Mouse (Mus musculus) embryonic facial prominence, embryonic 15.5 days (tissue): ENCODE results near the gene Ddit4. TPM values are rescaled to one million over a fixed set of nuclear protein-coding genes. Genes with fewer than 3 reads are reported as not detected.

Source experiments
- ATAC-seq: fragments of 200-750 bp; cut with Nextera tagmentation; 2 replicates; pipeline ENCODE4 v1.8.0; 2017; ENCODE audit warnings: low read depth, moderate TSS enrichment; ENCODE audit not compliant: insufficient number of reproducible peaks, low FRiP score, low TSS enrichment
- H3K27ac ChIP-seq: fragments of 300-500 bp; sonication (generic); replicated peaks from 2 replicates; pipeline ENCODE4 v1.5.1; 2015; ENCODE audit warnings: mild to moderate bottlenecking, inconsistent platforms
- H3K27me3 ChIP-seq: fragments of 300-500 bp; sonication (generic); 2 replicates; pipeline ENCODE4 v1.6.1; 2015; ENCODE audit warnings: inconsistent platforms
- H3K36me3 ChIP-seq: fragments of 300-500 bp; sonication (generic); 2 replicates; pipeline ENCODE4 v1.6.1; 2015; ENCODE audit warnings: mild to moderate bottlenecking, inconsistent platforms
- H3K4me1 ChIP-seq: fragments of 300-500 bp; sonication (generic); 2 replicates; pipeline ENCODE4 v1.6.1; 2015; ENCODE audit warnings: inconsistent platforms
- H3K4me2 ChIP-seq: fragments of 300-500 bp; sonication (generic); replicated peaks from 2 replicates; pipeline ENCODE4 v1.6.1; 2015; ENCODE audit warnings: mild to moderate bottlenecking, inconsistent platforms
- H3K4me3 ChIP-seq: fragments of 300-500 bp; sonication (generic); replicated peaks from 2 replicates; pipeline ENCODE4 v1.5.1; 2015; ENCODE audit warnings: mild to moderate bottlenecking, inconsistent platforms
- H3K9ac ChIP-seq: fragments of 300-500 bp; sonication (generic); 2 replicates; pipeline ENCODE4 v1.6.1; 2015; ENCODE audit warnings: inconsistent platforms
- H3K9me3 ChIP-seq: fragments of 300-500 bp; sonication (generic); replicated peaks from 2 replicates; pipeline ENCODE4 v1.6.1; 2016; ENCODE audit warnings: inconsistent platforms
- WGBS: fragments of 180-500 bp; shearing (Covaris S2); methylation state at CpG from one replicate; pipeline ENCODE4 v1.1.7; 2015; 5-methylcytosine and 5-hydroxymethylcytosine counted together
- polyA plus RNA-seq: library from polyadenylated mRNA; unstranded; fragments of >200 nt; fragmentation: Nextera tagmentation; extraction: Ambion mirVana; gene quantifications from 2 replicates; pipeline ENCODE4 v1.2.1, GENCODE M21; 2015

Gene Ddit4
- polyA plus RNA-seq, 1 experiment from 2014 or later, result 89.1 TPM

DNA sequence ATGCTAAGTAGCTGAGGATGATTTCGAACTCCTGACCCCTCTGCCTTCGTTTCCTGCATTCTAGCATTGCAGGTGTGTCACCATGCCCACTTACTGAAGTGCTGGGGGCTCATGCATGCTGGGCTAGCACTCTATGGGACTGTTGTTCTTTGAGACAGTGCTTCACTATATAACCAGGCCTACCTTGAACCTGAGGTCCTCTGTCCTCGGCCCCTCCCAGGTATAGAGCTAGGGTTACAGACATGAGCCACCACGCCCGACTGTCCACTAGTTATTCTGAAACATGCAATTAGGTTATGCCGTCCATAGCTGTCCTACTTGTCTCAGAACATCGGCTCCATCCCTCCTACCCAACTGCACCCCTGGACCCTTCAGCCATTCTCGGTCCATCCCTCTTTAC is 20.2 kb upstream of the Ddit4 start:
- H3K9me3 ChIP-seq, result no peaks in the 10 kb centered on the region
- H3K27me3 ChIP-seq, result no peaks in the 10 kb centered on the region
- peaks cover 46% of the 10 kb centered on the region for H3K4me1 ChIP-seq
- ATAC-seq, result no peak
- no peak overlapping the region for H3K27ac ChIP-seq
- H3K36me3 ChIP-seq, result no peaks in the 10 kb centered on the region
- H3K4me3 ChIP-seq, result no peak overlapping the region
- H3K4me2 ChIP-seq, result no peak overlapping the region
- H3K9ac ChIP-seq, result no peak overlapping the region
- WGBS, result 84% methylated on average over 8 of the region's 8 CpGs

DNA sequence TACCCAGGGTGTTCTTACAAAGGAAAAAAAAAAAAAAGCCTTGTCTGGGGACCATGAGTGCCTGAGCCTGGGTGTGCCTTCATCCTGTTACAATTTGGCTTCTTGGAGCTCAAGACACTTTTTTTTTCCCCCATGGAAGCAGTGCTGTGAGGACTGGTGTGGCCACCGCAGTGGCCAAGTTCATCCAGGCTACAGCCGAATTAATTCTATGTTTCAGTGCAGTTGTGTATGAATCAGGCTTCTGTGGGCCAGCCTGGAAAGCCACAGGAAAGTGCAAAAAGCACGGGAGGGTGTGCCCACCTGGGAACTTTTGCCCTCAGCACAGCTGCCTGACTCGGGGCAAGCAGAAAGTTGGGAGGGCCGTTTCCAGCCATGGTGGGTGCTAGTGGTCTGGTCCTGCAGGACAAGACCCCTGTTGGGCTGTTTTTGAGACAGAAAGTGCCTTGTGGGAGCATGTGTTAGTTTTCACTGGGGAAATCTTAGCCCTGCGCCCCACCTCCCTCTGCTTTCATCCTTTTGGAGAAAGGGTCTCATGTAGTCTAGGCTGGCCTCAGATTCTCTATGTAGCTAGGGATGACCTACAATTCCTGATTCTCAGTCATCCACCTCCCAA is 18.9 kb upstream of the Ddit4 start:
- Histone ChIP-seq H3K4me1 (peaks cover 56% of the 10 kb centered on the region), H3K4me2 (peak overlapping the region; percentile 72), H3K4me3 (peak overlapping the region; percentile 47), H3K27ac (peak overlapping the region; percentile 91), H3K9ac (no peak overlapping the region; the same call in 1 of the 2 replicates), H3K9me3 (no peaks in the 10 kb centered on the region), H3K36me3 (no peaks in the 10 kb centered on the region), H3K27me3 (no peaks in the 10 kb centered on the region)
- WGBS, result 15% methylated on average over 6 of the region's 6 CpGs
- no peak for ATAC-seq

DNA sequence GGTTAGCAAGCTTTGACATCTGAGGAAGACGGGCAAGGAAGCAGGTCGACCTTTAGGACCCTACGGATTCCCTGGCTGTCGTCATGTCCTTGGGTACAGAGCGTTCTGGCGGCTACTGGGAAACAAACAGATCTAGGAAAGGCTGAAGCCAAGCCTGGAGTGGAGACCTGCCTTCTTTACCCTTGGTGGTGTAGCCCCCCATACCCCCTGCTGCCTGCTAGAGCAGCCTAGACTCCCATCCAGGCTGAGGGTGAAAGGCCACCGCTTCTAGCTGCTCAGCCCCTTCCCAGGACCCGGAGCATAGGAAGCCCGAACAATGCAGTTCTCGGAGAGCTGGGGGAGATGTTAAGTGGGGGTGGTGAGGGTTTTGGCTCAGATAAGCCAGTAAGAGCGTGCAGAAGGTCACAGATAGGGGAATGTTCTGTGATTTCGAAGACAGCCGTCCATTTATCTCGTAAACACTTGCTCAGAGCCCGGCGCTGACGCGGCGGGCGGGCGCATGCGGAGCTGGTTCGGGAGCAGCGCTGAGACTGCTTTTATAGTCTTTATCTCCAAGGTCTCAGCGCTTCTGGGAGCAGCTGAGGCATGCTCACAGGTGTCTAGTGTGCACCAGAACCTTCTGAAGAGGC is 18.3 kb upstream of the Ddit4 start:
- WGBS, result 2% methylated on average over 25 of the region's 25 CpGs
- ATAC-seq, result 0 out of 2 replicates have a peak, but pooled peaks have one; percentile 10
- Histone ChIP-seq H3K27me3 (no peaks in the 10 kb centered on the region), H3K9me3 (no peaks in the 10 kb centered on the region), H3K9ac (peak overlapping the region; percentile 78), H3K36me3 (no peaks in the 10 kb centered on the region), H3K4me1 (peaks cover 57% of the 10 kb centered on the region), H3K4me2 (peak overlapping the region; percentile 72), H3K27ac (peak overlapping the region; percentile 91), H3K4me3 (peak overlapping the region; percentile 47)

DNA sequence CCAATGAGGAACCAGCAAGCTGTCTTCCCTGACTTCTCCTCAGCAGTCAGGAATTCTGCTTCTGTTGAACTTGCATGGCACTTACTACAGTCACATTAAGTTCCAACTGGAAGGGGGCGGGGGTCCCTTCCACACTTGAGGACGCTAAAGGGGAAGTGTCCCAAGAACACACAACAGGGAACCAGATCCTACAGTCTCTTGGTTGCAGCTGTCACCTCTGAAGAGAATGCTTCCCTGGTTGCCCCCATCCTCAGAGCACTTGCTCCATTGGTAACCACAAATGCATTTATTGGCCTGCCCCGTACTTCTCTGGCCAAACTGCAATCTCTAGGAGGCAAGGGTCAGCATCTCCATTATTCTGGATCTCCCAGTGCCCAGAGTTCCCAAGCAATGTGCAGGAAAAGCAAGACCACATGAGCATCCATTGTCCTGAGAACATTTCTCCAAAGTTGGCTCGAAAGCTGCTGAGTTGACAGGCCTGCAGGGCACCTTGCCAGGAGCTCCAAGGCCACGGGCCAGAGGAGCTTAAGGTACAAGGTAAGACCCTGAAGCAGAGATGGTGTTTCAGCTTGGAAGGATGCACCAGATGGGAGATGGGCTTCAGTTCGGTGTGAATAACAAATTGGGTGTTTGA is 15.8 kb upstream of the Ddit4 start:
- no peaks in the 10 kb centered on the region for H3K9me3 ChIP-seq
- H3K27ac ChIP-seq, result peak overlapping the region; percentile 96; the same call in 1 of the 2 replicates
- peaks cover 52% of the 10 kb centered on the region for H3K4me1 ChIP-seq

DNA sequence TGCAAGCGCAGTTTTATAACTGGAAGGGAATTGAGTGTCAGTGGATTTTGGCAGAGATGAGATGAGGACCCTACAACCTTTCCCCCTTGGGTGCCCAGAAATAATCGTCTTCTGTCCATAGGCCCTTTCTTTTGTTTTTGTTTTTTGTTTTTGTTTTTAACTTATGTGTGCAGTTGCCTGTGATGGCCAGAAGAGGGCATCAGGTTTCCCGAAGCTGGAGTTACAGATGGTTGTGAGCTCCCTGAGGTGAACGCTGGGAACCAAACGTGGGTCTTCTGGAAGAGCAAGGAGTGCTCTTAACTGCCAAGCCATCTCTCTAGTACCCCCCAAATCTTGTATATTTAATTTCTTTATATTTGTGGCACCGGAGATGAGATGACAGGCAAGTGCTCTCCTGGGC is 15.1 kb upstream of the Ddit4 start:
- H3K9ac ChIP-seq, result no peak overlapping the region
- no peaks in the 10 kb centered on the region for H3K36me3 ChIP-seq
- H3K27me3 ChIP-seq, result no peaks in the 10 kb centered on the region
- H3K4me1 ChIP-seq, result peaks cover 52% of the 10 kb centered on the region
- no peak for ATAC-seq
- H3K4me3 ChIP-seq, result no peak overlapping the region
- H3K4me2 ChIP-seq, result no peak overlapping the region
- WGBS, result 89% methylated on average over 6 of the region's 6 CpGs
- peak overlapping the region; percentile 96 for H3K27ac ChIP-seq
- no peaks in the 10 kb centered on the region for H3K9me3 ChIP-seq

More for the DNA sequence above, 15.8 kb upstream of the Ddit4 start:
- Histone ChIP-seq H3K4me3 (no peak overlapping the region), H3K4me2 (no peak overlapping the region), H3K27me3 (no peaks in the 10 kb centered on the region), H3K9ac (no peak overlapping the region), H3K36me3 (no peaks in the 10 kb centered on the region)
- 74% methylated on average over 6 of the region's 6 CpGs for WGBS
- no peak for ATAC-seq

DNA sequence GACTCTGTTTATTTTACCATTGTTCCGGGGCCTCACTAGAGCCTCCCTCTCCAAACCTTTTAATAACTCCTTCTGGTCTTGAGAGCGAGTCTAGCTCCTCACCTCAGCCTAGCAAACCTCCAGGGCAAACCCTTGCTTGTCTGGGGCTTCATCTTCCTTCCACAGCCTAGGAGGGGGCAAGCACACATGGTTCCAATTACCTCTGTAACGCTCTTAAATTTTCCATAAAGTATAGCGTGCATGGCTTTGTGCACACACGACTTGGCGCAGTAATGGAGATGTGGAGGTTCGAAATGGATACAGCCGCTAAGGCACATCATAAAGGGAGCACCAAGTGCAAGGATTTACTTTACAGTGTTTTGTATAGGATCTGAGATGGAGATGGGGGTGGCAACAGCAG is 14.2 kb upstream of the Ddit4 start:
- H3K36me3 ChIP-seq, result no peaks in the 10 kb centered on the region
- WGBS, result 19% methylated on average over 8 of the region's 8 CpGs
- H3K4me2 ChIP-seq, result 0 out of 2 replicates have a peak overlapping the region, but pooled peaks have one; percentile 10
- H3K9ac ChIP-seq, result no peak overlapping the region
- H3K4me1 ChIP-seq, result peaks cover 49% of the 10 kb centered on the region
- H3K9me3 ChIP-seq, result no peaks in the 10 kb centered on the region
- H3K27me3 ChIP-seq, result no peaks in the 10 kb centered on the region
- no peak overlapping the region for H3K4me3 ChIP-seq
- peak overlapping the region; percentile 96 for H3K27ac ChIP-seq
- ATAC-seq, result peak; percentile 75

DNA sequence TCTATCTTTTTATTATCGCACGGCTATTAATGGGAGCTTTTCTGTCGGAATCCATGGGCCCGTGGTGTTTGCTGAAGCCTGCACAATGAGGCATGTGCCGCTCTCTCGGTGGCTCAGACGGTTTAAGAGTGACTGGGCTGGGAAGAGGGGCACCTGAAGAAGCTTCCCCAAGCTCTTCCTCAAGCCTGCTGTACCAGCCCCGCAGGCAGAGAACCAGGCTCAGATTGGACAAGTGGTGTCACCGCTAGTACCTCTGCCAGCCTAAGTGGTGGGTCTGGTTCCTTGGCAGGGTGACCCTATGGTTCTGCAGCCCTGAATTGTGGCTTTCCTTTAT is 13.7 kb upstream of the Ddit4 start:
- 25% methylated on average over 9 of the region's 9 CpGs for WGBS
- no peaks in the 10 kb centered on the region for H3K36me3 ChIP-seq
- no peaks in the 10 kb centered on the region for H3K27me3 ChIP-seq
- peaks cover 44% of the 10 kb centered on the region for H3K4me1 ChIP-seq
- H3K9me3 ChIP-seq, result no peaks in the 10 kb centered on the region
- peak overlapping the region; percentile 96 for H3K27ac ChIP-seq
- H3K4me3 ChIP-seq, result no peak overlapping the region
- H3K9ac ChIP-seq, result no peak overlapping the region
- ATAC-seq, result peak; percentile 31
- peak overlapping the region; percentile 35 for H3K4me2 ChIP-seq

DNA sequence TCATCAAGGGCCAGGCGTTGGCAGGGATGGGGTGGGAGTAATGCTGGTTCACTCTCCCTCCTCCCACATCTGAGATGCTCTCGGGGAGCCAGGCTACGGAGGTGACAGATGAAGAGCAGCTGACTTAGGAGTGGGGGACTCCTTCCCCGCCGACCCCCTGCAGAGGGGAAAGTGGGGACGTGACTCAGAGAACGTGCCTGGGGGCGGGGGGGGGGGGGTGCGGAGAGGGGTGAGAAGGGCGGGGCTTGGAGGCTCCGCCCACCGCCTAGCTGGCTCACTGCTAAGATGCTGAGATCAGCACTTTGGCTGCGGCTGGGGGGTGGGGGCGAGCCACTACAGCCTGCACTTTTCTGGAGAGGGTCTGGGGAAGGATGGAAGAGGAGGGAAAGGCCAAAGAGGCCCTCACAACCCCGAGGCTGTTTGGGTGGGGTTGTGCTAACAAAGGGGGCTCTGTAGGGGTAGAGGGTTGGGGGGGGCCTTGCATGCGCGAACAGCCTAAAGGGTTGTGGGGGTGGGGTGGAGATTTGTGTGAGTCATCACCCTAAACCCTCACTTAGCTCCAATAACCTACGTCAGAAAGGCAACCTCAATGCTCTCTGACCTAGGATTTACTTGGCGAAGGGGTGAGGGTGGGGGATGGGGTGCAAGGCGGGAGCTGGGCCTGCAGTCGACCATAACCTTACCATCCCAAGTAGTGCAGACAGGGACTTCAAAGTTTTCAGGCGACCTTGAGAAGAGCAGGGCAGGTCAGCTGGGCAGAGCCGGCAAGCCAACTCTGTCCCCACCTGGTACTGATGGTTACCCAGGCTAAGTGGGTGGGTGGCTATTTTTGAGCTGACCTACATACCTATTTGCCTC is 13.1 kb upstream of the Ddit4 start:
- Histone ChIP-seq H3K9me3 (no peaks in the 10 kb centered on the region), H3K9ac (no peak overlapping the region), H3K27me3 (no peaks in the 10 kb centered on the region), H3K4me3 (peak overlapping the region; percentile 15; the same call in 1 of the 2 replicates), H3K36me3 (no peaks in the 10 kb centered on the region), H3K27ac (peak overlapping the region; percentile 96), H3K4me2 (peak overlapping the region; percentile 35), H3K4me1 (peaks cover 39% of the 10 kb centered on the region)
- 3% methylated on average over 18 of the region's 23 CpGs for whole genome bisulfite sequencing
- ATAC-seq, result peak; percentile 80

DNA sequence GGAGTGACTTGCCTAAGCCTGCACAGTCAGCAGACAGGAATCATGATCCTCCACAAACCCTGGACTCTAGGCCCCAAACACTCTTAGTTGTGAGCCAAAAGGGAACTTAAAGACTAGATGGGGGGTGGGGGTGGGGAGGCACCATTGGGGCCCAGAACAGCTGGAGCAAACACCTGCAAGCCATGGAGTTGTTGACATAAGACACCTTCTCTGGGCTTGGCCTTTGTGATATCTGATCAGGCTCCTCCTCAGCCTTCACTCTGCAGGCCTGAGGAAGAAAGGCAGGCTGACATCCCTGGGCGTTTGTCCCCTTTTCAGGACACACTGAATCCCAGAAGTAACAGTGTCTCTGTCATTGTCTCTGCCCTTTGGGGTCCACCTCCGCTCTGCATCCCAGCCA is 12.0 kb upstream of the Ddit4 start:
- Histone ChIP-seq H3K27ac (peak overlapping the region; percentile 96), H3K4me2 (no peak overlapping the region), H3K4me1 (peaks cover 44% of the 10 kb centered on the region), H3K9ac (no peak overlapping the region), H3K36me3 (no peaks in the 10 kb centered on the region), H3K4me3 (no peak overlapping the region), H3K9me3 (no peaks in the 10 kb centered on the region), H3K27me3 (no peaks in the 10 kb centered on the region)
- no peak for ATAC-seq
- 53% methylated on average over 2 of the region's 2 CpGs for WGBS

DNA sequence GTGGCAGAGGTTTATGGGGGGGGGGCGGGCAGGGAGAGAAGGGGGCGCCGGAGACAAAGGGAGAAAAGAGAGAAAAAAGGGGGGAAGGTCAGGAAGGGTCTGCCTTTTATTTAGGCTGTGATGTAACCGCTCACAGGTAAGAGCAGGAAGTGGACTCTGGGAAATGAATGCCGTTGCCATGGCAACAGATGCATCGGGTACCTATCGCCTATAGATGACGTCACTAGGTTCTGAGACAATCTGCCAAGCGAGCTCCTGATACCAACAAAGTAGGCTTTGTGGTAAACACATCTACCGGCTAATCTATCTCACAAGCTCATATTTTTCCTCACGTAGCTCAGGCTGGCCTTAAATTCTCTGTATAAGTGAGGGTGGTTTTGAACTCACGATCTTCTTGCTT is 7.9 kb upstream of the Ddit4 start:
- Histone ChIP-seq H3K4me3 (no peak overlapping the region), H3K4me1 (peaks cover 40% of the 10 kb centered on the region), H3K36me3 (no peaks in the 10 kb centered on the region), H3K9me3 (no peaks in the 10 kb centered on the region), H3K27me3 (no peaks in the 10 kb centered on the region), H3K9ac (no peak overlapping the region), H3K27ac (0 out of 2 replicates have a peak overlapping the region, but pooled peaks have one; percentile 41), H3K4me2 (no peak overlapping the region)
- ATAC-seq, result no peak
- WGBS, result 76% methylated on average over 12 of the region's 12 CpGs

DNA sequence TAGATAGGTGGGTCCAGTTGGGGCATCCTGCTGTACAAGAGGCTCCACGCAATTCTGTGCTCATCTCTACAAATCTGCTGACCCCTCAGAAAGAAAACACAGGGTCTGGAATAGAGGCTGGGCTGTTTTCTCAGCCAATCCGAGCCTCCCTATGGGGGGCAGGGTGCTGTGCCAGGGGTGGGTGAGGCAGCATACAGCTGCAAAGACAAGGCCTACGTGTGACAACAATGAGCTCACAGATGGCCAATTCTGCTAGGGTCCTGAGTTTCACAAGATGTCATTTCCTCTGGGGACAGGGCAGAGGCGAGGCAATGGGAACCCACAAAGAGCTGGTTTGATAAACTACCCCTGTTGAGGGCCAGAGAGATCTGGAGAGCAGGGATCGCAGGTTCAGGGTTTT is 6.8 kb upstream of the Ddit4 start:
- 46% methylated on average over 5 of the region's 5 CpGs for WGBS
- no peaks in the 10 kb centered on the region for H3K36me3 ChIP-seq
- peak overlapping the region; percentile 81 for H3K27ac ChIP-seq
- H3K27me3 ChIP-seq, result no peaks in the 10 kb centered on the region
- H3K4me2 ChIP-seq, result 0 out of 2 replicates have a peak overlapping the region, but pooled peaks have one; percentile 33
- ATAC-seq, result 0 out of 2 replicates have a peak, but pooled peaks have one; percentile 43
- H3K9ac ChIP-seq, result no peak overlapping the region
- H3K9me3 ChIP-seq, result no peaks in the 10 kb centered on the region
- no peak overlapping the region for H3K4me3 ChIP-seq
- H3K4me1 ChIP-seq, result peaks cover 33% of the 10 kb centered on the region
